In genomic region chr1:186980503-186980902, GRCm38 (mm10) we compare ENCODE assay signal across 22 mouse cellular contexts. TPM values are rescaled to one million over a fixed set of nuclear protein-coding genes. Genes with fewer than 3 reads are reported as not detected.
"Had no signal": no experiment of that assay in that cellular context is flagged by ENCODE, and none has a peak within 500 bp of the region (broad histone marks: within the 10 kb centered on the region; RNA-seq: fewer than 3 reads in every experiment).

No protein-coding gene starts in this region.

- H3K36me3 ChIP-seq: limb, embryonic 12.5 days; limb, embryonic 15.5 days; neural tube, embryonic 12.5 days; neural tube, embryonic 15.5 days had no signal

- H3K27me3 ChIP-seq: limb, embryonic 12.5 days; limb, embryonic 15.5 days; neural tube, embryonic 12.5 days; neural tube, embryonic 15.5 days had no signal

- H3K9ac ChIP-seq: limb, embryonic 12.5 days; limb, embryonic 15.5 days; liver, embryonic 14.5 days; liver, postnatal 0 days; lung, embryonic 14.5 days; neural tube, embryonic 12.5 days; neural tube, embryonic 15.5 days had no signal

- H3K4me3 ChIP-seq: limb, embryonic 12.5 days; limb, embryonic 15.5 days; neural tube, embryonic 12.5 days; neural tube, embryonic 15.5 days had no signal

- H3K4me1 ChIP-seq: limb, embryonic 12.5 days; limb, embryonic 15.5 days; neural tube, embryonic 12.5 days had no signal

- ATAC-seq: liver, postnatal 0 days; lung, postnatal 0 days had no signal

- H3K27ac ChIP-seq: limb, embryonic 12.5 days; limb, embryonic 15.5 days; liver, embryonic 14.5 days; macrophage; neural tube, embryonic 12.5 days; neural tube, embryonic 15.5 days; stomach, postnatal 0 days had no signal

- DNase-seq: kidney, postnatal 14 days; kidney, postnatal 4 days; left cerebral cortex, postnatal 4 days; liver, postnatal 0 days; lung, embryonic 14.5 days; right cerebral cortex, adult 18-20 months; right cerebral cortex, postnatal 14 days; right cerebral cortex, postnatal 4 days; thymus, adult 2 months; thymus, postnatal 14 days; thymus, postnatal 4 days had no signal

- H3K4me2 ChIP-seq: limb, embryonic 12.5 days; limb, embryonic 15.5 days; liver, embryonic 11.5 days; lung, embryonic 14.5 days; neural tube, embryonic 12.5 days; neural tube, embryonic 15.5 days had no signal

- H3K9me3 ChIP-seq: limb, embryonic 12.5 days; limb, embryonic 15.5 days; neural tube, embryonic 12.5 days; neural tube, embryonic 15.5 days had no signal

RNA-seq across cellular contexts. Expression of gene D1Pas1, which starts 13.3 kb away (rescaled TPM):
- polyA plus RNA-seq: kidney, embryonic 16.5 days; liver, embryonic 14.5 days; liver, postnatal 0 days; lung, embryonic 14.5 days; lung, postnatal 0 days; macrophage; stomach, embryonic 14.5 days; stomach, postnatal 0 days; thymus, adult 2 months had no signal
